Mouse (Mus musculus): Measurements from ENCODE around the gene Acer2. TPM values are rescaled to one million over a fixed set of nuclear protein-coding genes. Genes with fewer than 3 reads are reported as not detected.

Acer2 gene
- polyA plus RNA-seq, 1 experiment from 2014 or later, result 28.1 TPM

- H3K4me1 ChIP-seq (replicated peaks; ENCODE audit: control insufficient read depth, insufficient read depth, low read length), result no peaks in the 10 kb centered on the region
- H3K4me3 ChIP-seq (ENCODE audit: low read depth, low read length), result no peak overlapping the region
- ATAC-seq (replicated peaks; ENCODE audit: low FRiP score, low TSS enrichment, low read depth), result no peak
- no peaks in the 10 kb centered on the region for H3K36me3 ChIP-seq (ENCODE audit: control insufficient read depth, insufficient read depth, low read length)
- H3K9ac ChIP-seq (ENCODE audit: low read length), result no peak overlapping the region
- H3K27ac ChIP-seq (ENCODE audit: low read depth), result no peak overlapping the region
- H3K4me2 ChIP-seq (ENCODE audit: low read length), result no peak overlapping the region
- no peaks in the 10 kb centered on the region for H3K27me3 ChIP-seq (replicated peaks; ENCODE audit: control insufficient read depth, insufficient read depth, low read length)
- DNase-seq (ENCODE audit: low spot score), result no peak
- no peaks in the 10 kb centered on the region for H3K9me3 ChIP-seq (ENCODE audit: control insufficient read depth, low read length)
- 48% methylated on average over 6 of the region's 6 CpGs for WGBS
These were observed 69.1 kb downstream of the Acer2 start for GRCm38 (mm10) chr4:86943296-86943695.

GRCm38 (mm10) chr4:86948794-86949193, 74.6 kb downstream of the Acer2 start:
- Histone ChIP-seq H3K27me3 (replicated peaks; ENCODE audit: control insufficient read depth, insufficient read depth, low read length) (no peaks in the 10 kb centered on the region), H3K4me1 (replicated peaks; ENCODE audit: control insufficient read depth, insufficient read depth, low read length) (no peaks in the 10 kb centered on the region), H3K4me2 (ENCODE audit: low read length) (no peak overlapping the region), H3K27ac (ENCODE audit: low read depth) (no peak overlapping the region), H3K9ac (ENCODE audit: low read length) (no peak overlapping the region), H3K36me3 (ENCODE audit: control insufficient read depth, insufficient read depth, low read length) (no peaks in the 10 kb centered on the region), H3K4me3 (ENCODE audit: low read depth, low read length) (no peak overlapping the region), H3K9me3 (ENCODE audit: control insufficient read depth, low read length) (no peaks in the 10 kb centered on the region)
- 70% methylated on average over 1 of the region's 1 CpGs for WGBS
- ATAC-seq (replicated peaks; ENCODE audit: low FRiP score, low TSS enrichment, low read depth) (no peak), DNase-seq (ENCODE audit: low spot score) (no peak)

- no peaks in the 10 kb centered on the region for H3K4me1 ChIP-seq (replicated peaks; ENCODE audit: control insufficient read depth, insufficient read depth, low read length)
- H3K27ac ChIP-seq (ENCODE audit: low read depth), result no peak overlapping the region
- ATAC-seq (replicated peaks; ENCODE audit: low FRiP score, low TSS enrichment, low read depth) (no peak), DNase-seq (ENCODE audit: low spot score) (no peak)
- H3K4me3 ChIP-seq (ENCODE audit: low read depth, low read length), result no peak overlapping the region
- H3K27me3 ChIP-seq (replicated peaks; ENCODE audit: control insufficient read depth, insufficient read depth, low read length), result no peaks in the 10 kb centered on the region
- H3K36me3 ChIP-seq (ENCODE audit: control insufficient read depth, insufficient read depth, low read length), result no peaks in the 10 kb centered on the region
- H3K9ac ChIP-seq (ENCODE audit: low read length), result no peak overlapping the region
- WGBS, result 55% methylated on average over 5 of the region's 5 CpGs
- no peaks in the 10 kb centered on the region for H3K9me3 ChIP-seq (ENCODE audit: control insufficient read depth, low read length)
- H3K4me2 ChIP-seq (ENCODE audit: low read length), result no peak overlapping the region
These were observed 79.3 kb downstream of the Acer2 start for GRCm38 (mm10) chr4:86953519-86953918.

GRCm38 (mm10) chr4:86955448-86955847, 81.3 kb downstream of the Acer2 start:
- no peaks in the 10 kb centered on the region for H3K27me3 ChIP-seq (replicated peaks; ENCODE audit: control insufficient read depth, insufficient read depth, low read length)
- 54% methylated on average over 4 of the region's 4 CpGs for WGBS
- H3K36me3 ChIP-seq (ENCODE audit: control insufficient read depth, insufficient read depth, low read length), result no peaks in the 10 kb centered on the region
- H3K4me3 ChIP-seq (ENCODE audit: low read depth, low read length), result no peak overlapping the region
- no peaks in the 10 kb centered on the region for H3K9me3 ChIP-seq (ENCODE audit: control insufficient read depth, low read length)
- H3K4me2 ChIP-seq (ENCODE audit: low read length), result no peak overlapping the region
- ATAC-seq (replicated peaks; ENCODE audit: low FRiP score, low TSS enrichment, low read depth), result no peak
- no peak overlapping the region for H3K27ac ChIP-seq (ENCODE audit: low read depth)
- DNase-seq (ENCODE audit: low spot score), result no peak
- H3K9ac ChIP-seq (ENCODE audit: low read length), result no peak overlapping the region
- no peaks in the 10 kb centered on the region for H3K4me1 ChIP-seq (replicated peaks; ENCODE audit: control insufficient read depth, insufficient read depth, low read length)

GRCm38 (mm10) chr4:86957576-86958411, 83.6 kb downstream of the Acer2 start:
- ATAC-seq (replicated peaks; ENCODE audit: low FRiP score, low TSS enrichment, low read depth) (0 out of 2 replicates have a peak, but pooled peaks have one; percentile 58), DNase-seq (ENCODE audit: low spot score) (peak; percentile 76)
- Histone ChIP-seq H3K4me3 (ENCODE audit: low read depth, low read length) (no peak overlapping the region), H3K27ac (ENCODE audit: low read depth) (no peak overlapping the region), H3K9me3 (ENCODE audit: control insufficient read depth, low read length) (no peaks in the 10 kb centered on the region), H3K4me1 (replicated peaks; ENCODE audit: control insufficient read depth, insufficient read depth, low read length) (no peaks in the 10 kb centered on the region), H3K4me2 (ENCODE audit: low read length) (no peak overlapping the region), H3K36me3 (ENCODE audit: control insufficient read depth, insufficient read depth, low read length) (no peaks in the 10 kb centered on the region), H3K27me3 (replicated peaks; ENCODE audit: control insufficient read depth, insufficient read depth, low read length) (no peaks in the 10 kb centered on the region), H3K9ac (ENCODE audit: low read length) (no peak overlapping the region)
- WGBS, result 39% methylated on average over 14 of the region's 14 CpGs

- DNase-seq (ENCODE audit: low spot score), result peak; percentile 9
These were observed 103.1 kb downstream of the Acer2 start for GRCm38 (mm10) chr4:86977272-86977671.

More at GRCm38 (mm10) chr4:86977272-86977671, 103.1 kb downstream of the Acer2 start:
- no peak overlapping the region for H3K4me2 ChIP-seq (ENCODE audit: low read length)
- no peak for ATAC-seq (replicated peaks; ENCODE audit: low FRiP score, low TSS enrichment, low read depth)
- no peaks in the 10 kb centered on the region for H3K27me3 ChIP-seq (replicated peaks; ENCODE audit: control insufficient read depth, insufficient read depth, low read length)
- no peak overlapping the region for H3K4me3 ChIP-seq (ENCODE audit: low read depth, low read length)
- H3K36me3 ChIP-seq (ENCODE audit: control insufficient read depth, insufficient read depth, low read length), result no peaks in the 10 kb centered on the region
- no peaks in the 10 kb centered on the region for H3K9me3 ChIP-seq (ENCODE audit: control insufficient read depth, low read length)
- 84% methylated on average over 5 of the region's 5 CpGs for WGBS
- H3K4me1 ChIP-seq (replicated peaks; ENCODE audit: control insufficient read depth, insufficient read depth, low read length), result no peaks in the 10 kb centered on the region
- H3K9ac ChIP-seq (ENCODE audit: low read length), result no peak overlapping the region
- no peak overlapping the region for H3K27ac ChIP-seq (ENCODE audit: low read depth)

Other genes with a start within 250 kb of the Acer2 start
- gene Plin2, start 204.3 kb upstream of the Acer2 start, polyA plus RNA-seq (2014; fragmentation: Nextera tagmentation; extraction: Ambion mirVana), result 75.1 and 78.0 TPM in 2 replicates
- gene Dennd4c, start 125.8 kb upstream of the Acer2 start, polyA plus RNA-seq (2014; fragmentation: Nextera tagmentation; extraction: Ambion mirVana), result 7.4 and 9.3 TPM in 2 replicates
- 878 and 915 TPM in 2 replicates for gene Rps6, start 17.0 kb upstream of the Acer2 start, polyA plus RNA-seq (2014; fragmentation: Nextera tagmentation; extraction: Ambion mirVana)